Mouse (Mus musculus) R1 (cell line): ENCODE measurements around the gene C2cd4d.

Source experiments
- DNase-seq: peaks from one replicate; pipeline ENCODE4 v3.0.0-alpha.2; 2018; ENCODE audit warnings: low read depth, low spot score

C2cd4d gene

DNA sequence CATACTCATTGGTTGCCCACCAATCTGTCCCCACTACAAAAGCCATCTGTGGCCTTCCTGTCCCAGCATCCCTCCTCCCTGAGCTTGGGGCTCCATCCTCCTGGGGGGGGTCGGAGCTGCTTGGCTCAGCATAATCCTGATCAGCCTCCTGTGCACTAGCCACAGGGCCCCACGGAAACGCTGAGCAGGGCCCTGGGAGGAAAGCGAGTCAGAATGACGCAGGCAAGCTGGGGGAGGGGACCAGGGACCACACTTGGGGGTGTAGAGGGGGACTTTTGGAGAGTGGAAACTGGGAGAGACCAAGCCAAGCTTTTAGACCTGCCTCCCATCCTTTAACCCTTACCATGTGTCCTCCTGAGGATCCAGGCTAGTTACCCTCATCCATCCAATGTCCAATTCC lies 13.6 kb downstream of the C2cd4d start:
- DNase-seq, result no peak

GRCm38 (mm10) chr3:94377028-94377923 lies 15.0 kb downstream of the C2cd4d start:
- peak; percentile 40 for DNase-seq

DNA sequence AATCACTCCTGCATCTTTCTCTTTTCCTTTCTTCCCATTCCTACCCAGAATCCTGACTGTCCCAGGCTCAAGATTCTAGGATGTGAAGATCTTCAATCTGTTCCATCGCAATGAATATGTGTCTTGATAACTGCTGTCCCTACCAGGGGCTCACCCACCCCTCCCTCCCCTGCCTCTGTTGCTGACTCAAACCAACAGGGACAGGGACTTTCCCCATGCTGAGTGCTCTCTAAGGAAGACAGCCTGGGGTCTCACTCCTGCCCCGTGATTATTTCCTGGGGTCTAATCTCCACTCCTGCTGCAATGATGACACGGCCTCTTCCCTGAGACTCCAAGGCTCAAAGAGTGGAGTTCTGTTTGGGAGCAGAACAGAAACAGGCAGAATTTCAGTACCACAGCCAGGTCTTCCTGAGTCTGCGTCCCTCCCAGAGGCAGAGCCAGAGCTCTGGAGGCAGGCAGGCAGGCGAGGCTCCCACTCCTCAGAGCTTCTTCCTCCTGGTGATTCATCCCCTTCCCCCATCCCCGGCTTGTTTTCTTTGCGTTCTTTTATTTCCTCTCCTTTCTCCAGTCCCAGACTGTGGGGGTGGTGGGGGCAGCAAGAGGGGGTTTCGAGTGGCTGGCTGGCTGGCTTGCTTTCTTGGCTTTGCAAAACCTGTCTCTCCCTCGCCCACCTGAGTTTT lies 17.7 kb downstream of the C2cd4d start:
- no peak for DNase-seq

- DNase-seq, result no peak
These were observed 20.1 kb downstream of the C2cd4d start for GRCm38 (mm10) chr3:94382308-94382707.

DNA sequence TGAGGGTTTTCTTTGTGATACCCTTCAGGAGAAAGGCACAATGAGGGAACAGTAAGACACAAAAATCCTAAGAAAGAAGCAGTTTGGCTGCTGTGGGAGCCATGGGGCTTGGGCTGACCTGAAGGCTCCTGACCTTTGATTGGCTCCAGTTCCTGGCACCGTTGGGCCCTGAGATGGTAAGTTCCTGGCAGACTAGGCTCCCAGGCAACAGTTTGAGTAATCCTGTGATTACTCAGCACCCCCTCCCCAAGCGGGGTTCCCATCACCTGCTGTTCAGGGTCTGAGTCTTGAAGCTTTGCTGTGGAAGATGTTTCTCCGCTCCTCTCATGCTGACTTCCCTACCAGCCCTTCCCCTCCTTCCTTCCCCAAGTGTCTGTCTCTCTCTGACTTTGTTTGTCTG lies 21.2 kb downstream of the C2cd4d start:
- no peak for DNase-seq

GRCm38 (mm10) chr3:94386671-94387070 lies 24.4 kb downstream of the C2cd4d start:
- DNase-seq, result no peak

GRCm38 (mm10) chr3:94387391-94387790 lies 25.2 kb downstream of the C2cd4d start:
- DNase-seq, result no peak

DNA sequence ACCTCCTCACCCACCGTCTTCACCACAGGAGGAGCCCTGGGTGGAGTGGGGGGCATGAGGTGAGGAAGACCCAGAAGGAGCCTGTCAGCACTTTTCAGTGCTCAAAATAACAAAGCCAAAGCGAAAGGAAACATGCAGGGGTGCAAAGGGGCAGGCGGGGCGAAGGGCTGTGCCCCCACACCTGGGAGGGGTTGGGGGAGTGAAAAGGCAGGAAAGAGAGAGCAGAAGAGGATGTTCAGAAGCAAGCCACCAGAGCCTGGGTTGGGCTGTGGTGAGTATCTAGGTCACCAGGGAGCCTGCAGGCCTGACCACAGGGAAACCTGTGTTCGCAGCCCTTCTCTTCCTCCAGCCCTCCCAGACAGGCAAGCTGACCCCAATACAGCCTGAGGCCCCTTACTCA lies 25.8 kb downstream of the C2cd4d start:
- no peak for DNase-seq

DNA sequence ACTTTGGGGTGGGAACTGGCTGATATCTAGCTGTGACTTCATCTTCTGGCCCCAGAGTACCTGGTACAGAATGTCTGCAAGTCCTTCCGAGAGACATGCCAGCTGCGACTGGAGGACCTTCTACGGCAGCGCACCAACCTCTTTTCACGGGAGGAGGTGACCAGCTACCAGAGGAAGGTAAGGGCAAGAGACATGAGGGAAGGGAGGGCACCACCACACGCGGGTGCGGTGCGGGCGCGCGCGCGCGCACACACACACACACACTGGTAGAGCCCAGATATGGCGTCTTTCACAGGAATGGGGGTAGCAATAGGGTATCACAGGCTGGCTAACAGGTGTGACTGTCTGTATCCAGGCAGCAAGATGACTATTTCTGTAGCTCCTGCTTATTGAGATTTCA lies 27.2 kb downstream of the C2cd4d start:
- no peak for DNase-seq

DNA sequence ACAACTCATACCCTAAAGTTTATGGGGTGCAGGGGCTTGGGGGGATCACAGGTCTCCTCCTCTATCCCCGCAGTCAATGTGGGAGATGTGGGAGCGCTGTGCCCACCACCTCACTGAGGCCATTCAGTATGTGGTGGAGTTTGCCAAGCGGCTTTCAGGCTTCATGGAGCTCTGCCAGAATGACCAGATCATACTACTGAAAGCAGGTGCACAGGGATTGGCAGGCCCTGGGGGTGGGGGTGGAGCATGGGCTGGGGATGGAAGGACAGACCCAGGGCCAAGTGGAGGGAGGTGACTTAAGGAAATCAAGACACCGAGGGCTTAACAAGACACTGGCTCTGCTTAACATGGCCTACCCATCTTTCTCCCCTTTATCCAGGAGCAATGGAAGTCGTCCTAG lies 28.8 kb downstream of the C2cd4d start:
- DNase-seq, result no peak

- DNase-seq, result no peak
These were observed 29.9 kb downstream of the C2cd4d start for GRCm38 (mm10) chr3:94392128-94392527.

GRCm38 (mm10) chr3:94393049-94393448 lies 30.8 kb downstream of the C2cd4d start:
- no peak for DNase-seq

DNA sequence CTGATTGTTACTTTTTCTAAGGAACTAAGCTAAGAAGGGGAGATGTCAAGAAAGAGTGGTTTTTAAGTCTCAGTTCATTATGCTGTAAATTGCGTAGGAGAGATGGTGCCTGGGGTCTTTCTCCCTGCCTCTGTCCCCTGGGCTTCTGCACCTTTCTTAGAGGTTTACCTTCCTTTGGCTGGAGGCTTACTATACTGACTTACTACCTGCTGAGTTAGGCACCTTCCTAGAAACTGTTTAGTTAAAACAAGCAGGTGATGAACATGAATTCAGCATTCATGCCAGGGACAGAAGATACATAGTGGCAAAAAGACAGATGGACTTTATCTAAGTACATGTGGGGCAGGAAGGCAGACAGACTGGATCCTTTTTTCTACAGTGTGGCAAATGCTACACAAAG lies 34.1 kb downstream of the C2cd4d start:
- DNase-seq, result no peak

DNA sequence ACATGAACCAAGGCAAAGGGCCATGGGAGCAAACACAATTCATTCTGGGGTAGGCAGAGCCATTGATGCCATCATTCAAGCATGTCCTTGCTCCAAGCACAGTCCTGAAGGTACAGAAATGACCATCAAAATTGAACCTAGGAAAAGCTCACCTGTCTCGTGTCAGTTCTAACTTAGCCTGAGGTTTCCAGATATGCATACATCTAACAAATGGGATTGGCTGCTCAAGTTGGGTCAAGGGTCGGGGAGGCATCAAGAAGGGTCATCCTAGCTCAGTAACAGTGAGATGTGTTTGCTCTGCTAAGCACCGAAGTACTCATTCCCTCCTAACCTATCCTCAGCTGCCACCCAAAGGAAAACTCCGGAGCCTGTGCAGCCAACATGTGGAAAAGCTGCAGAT lies 34.6 kb downstream of the C2cd4d start:
- DNase-seq, result no peak

GRCm38 (mm10) chr3:94398217-94398616 lies 36.0 kb downstream of the C2cd4d start, which contains the start of gene Lingo4:
Gene Lingo4, plus strand, starts transcription at chr3:94398517.
- no peak for DNase-seq

DNA sequence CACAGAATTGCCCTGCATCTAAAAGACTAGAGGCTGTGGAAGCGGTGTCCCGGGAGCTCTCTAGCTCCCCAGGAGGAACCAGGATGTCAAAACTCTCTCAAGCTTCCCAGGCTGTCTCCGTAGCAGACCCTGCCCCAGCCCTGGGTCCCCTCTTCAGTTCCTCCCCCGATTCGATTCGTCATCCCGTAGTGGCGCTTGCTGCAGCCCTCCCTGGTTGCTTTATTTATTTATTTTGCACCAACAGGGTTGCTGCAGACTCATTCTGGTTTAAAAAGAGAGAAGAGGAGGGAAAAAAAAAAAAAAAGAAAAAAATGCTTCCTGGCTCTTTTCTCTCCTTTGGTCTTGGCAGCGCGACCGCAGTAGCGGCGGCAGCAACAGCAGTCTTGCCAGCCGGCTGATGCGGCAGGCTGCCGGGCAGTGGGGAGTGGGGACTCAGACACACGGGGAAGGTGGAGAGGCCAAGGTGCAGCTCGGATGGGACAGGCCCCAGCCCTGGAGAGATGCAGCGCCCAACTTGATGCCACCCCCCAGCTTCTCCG lies 36.8 kb downstream of the C2cd4d start:
- no peak for DNase-seq

DNA sequence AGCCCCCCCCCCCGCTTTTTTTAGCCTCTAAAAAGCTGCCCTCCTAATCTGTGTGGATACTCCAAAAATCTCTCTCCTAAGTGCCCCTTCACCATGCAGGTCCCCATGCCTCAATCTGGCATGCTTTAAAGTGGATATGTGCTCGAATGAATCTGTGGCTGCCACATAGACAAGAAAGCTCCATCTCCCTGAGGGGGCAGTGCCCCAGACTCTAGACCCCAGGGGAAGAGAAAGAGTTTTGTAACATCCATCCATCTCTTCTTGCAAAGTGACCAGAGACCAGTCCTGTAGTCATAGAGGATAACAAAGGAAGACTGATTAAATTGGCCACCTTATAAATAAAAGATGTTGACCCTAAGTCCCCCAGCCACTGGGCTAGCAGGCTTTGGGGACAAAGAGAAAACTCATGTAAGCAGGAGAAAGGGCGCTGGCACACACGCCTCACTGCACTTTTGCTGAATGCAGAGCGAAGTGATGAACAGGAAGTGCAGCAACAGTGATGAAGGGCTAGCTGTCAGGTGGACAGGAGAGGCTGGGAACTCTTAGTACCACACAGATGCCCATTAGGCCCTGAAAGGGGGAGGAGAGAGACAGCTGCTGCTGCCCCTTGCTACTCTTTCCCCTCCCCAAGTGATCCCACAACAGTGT lies 37.5 kb downstream of the C2cd4d start:
- DNase-seq, result no peak

- DNase-seq, result no peak
These were observed 40.2 kb downstream of the C2cd4d start for GRCm38 (mm10) chr3:94402451-94402850.

GRCm38 (mm10) chr3:94404366-94405054 lies 42.3 kb downstream of the C2cd4d start:
- no peak for DNase-seq

DNA sequence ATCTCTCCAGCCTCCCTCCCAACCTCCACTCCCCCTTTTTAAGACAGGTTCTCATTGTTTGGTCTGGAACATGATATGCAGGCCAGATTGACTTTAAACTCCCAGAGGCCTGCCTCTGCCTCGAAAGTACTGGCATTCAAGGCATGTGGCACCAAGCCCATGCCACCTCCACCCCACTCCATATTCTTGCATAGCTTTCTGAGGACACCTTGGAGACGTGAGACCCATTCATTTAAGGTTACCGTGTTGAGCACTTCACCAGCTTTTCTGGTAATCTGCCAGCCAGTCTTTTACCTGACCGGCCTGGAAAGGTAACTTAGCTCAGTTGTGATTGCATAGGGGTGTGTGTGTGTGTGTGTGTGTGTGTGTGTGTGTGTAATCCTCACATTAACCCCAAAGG lies 43.3 kb downstream of the C2cd4d start:
- DNase-seq, result no peak

- DNase-seq, result no peak
These were observed 50.3 kb downstream of the C2cd4d start for GRCm38 (mm10) chr3:94412530-94412929.
